Mouse (Mus musculus): Measurements from ENCODE around the gene Bcor. TPM values are rescaled to one million over a fixed set of nuclear protein-coding genes. Genes with fewer than 3 reads are reported as not detected.

Bcor gene
- total and polyA plus RNA-seq, 3 experiments: 44.6 to 88.7 (median 61.6) TPM

DNA sequence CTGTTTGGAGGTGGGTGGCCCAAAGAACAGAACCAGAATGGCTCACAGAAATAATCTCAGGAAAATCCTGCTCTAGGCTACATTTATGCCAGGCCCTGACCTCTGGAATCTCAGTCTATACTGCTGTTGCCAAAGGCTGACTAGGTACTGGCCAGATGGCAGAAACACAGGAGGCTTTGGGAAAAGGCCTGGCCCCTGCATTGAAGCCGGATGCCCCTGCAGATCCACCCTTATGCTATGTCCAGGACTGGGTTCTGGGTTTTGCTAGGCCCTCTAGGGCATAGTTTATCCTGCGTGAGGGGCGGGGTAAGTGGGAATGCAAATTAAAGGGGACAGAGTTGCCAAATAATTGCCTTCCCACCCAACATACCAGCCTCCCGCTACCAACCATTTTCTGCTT is 75.5 kb downstream of the Bcor start:
- Histone ChIP-seq H3K79me2 (ENCODE audit: control insufficient read depth, insufficient read depth, low read length, poor library complexity) (peaks cover 39% of the 10 kb centered on the region), H3K27me3 (ENCODE audit: control insufficient read depth in 1 of 2, insufficient read depth in 2 of 2, low read length in 2 of 2) (no peaks in the 10 kb centered on the region), H3K4me1 (ENCODE audit: control insufficient read depth in 1 of 2, insufficient read depth in 2 of 2, low read length in 2 of 2) (peaks cover 4 to 20% of the 10 kb centered on the region in 2 experiments), H3K9me3 (replicated peaks; ENCODE audit: insufficient read depth, low read length) (no peaks in the 10 kb centered on the region), H3K9ac (ENCODE audit: control insufficient read depth, low read depth, low read length, poor library complexity, severe bottlenecking) (no peak overlapping the region), H3K36me3 (ENCODE audit: control insufficient read depth in 1 of 2, insufficient read depth in 2 of 2, low read length in 2 of 2) (peaks cover 0 to 24% of the 10 kb centered on the region in 2 experiments; a peak in 2 of 4 replicates), H3K4me3 (ENCODE audit: control insufficient read depth in 1 of 2, insufficient read depth in 1 of 2, low read depth in 2 of 2, low read length in 2 of 2) (no peak overlapping the region), H3K27ac (ENCODE audit: control insufficient read depth, low read depth, low read length) (no peak overlapping the region)
- no peak for TF ChIP-seq RCOR1 (IDR thresholded peaks at IDR 0.05; ENCODE audit: low read depth, low read length)
- no peak for TF ChIP-seq POLR2AphosphoS2 (IDR thresholded peaks at IDR 0.05; ENCODE audit: low read length)
- TF ChIP-seq CHD2 (IDR thresholded peaks at IDR 0.05; ENCODE audit: low read length): no peak
- TF ChIP-seq SMC3 (IDR thresholded peaks at IDR 0.05; ENCODE audit: low read depth, low read length): no peak
- no peak for TF ChIP-seq POLR2A (IDR thresholded peaks at IDR 0.05; ENCODE audit: control insufficient read depth in 1 of 2, insufficient read depth in 1 of 2, low read depth in 1 of 2, low read length in 2 of 2, poor library complexity in 1 of 2)
- no peak for TF ChIP-seq JUND (IDR thresholded peaks at IDR 0.05; ENCODE audit: low read depth, low read length)
- TF ChIP-seq USF2 (IDR thresholded peaks at IDR 0.05; ENCODE audit: borderline replicate concordance in 1 of 2, insufficient read depth in 1 of 2, low read depth in 1 of 2, low read length in 2 of 2): no peak
- no peak for TF ChIP-seq RAD21 (IDR thresholded peaks at IDR 0.05; ENCODE audit: low read depth, low read length)
- TF ChIP-seq CHD1 (IDR thresholded peaks at IDR 0.05; ENCODE audit: low read depth, low read length): no peak
- TF ChIP-seq NELFE (IDR thresholded peaks at IDR 0.05; ENCODE audit: low read depth, low read length): no peak
- TF ChIP-seq ZNF384 (IDR thresholded peaks at IDR 0.05; ENCODE audit: low read depth, low read length): no peak
- TF ChIP-seq ZC3H11A (IDR thresholded peaks at IDR 0.05; ENCODE audit: low read depth, low read length): no peak
- TF ChIP-seq MEF2A (IDR thresholded peaks at IDR 0.05; ENCODE audit: extremely low read depth, insufficient replicate concordance, low read depth, low read length, poor library complexity, severe bottlenecking): no peak
- no peak for TF ChIP-seq MYB (IDR thresholded peaks at IDR 0.05; ENCODE audit: low read depth, low read length)
- no peak for TF ChIP-seq TBP (IDR thresholded peaks at IDR 0.05; ENCODE audit: low read depth, low read length)
- DNase-seq (ENCODE audit: low read depth, low spot score): no peak

DNA sequence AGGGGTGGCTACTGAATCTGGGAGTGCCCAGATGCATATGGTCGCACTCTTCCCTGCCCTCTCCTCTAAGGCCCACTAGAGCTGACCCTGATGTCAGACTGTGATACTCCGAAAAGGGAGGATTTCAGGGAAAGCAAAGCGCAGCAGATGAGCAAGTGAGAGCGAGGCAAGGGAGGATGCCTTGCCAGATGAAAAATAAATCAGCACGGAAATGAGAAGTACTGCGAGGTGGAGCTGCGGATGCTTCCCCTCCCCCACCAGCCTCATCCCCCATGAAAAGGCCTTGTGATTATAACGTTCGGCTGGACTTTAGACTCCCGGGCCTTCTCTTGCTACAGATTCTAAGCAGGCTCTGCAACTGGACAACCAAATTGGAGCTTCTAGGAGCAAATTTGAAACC is 76.5 kb downstream of the Bcor start:
- Histone ChIP-seq H3K4me3 (ENCODE audit: control insufficient read depth in 1 of 2, insufficient read depth in 1 of 2, low read depth in 2 of 2, low read length in 2 of 2) (no peak overlapping the region), H3K27me3 (ENCODE audit: control insufficient read depth in 1 of 2, insufficient read depth in 2 of 2, low read length in 2 of 2) (no peaks in the 10 kb centered on the region), H3K79me2 (ENCODE audit: control insufficient read depth, insufficient read depth, low read length, poor library complexity) (peaks cover 43% of the 10 kb centered on the region), H3K27ac (ENCODE audit: control insufficient read depth, low read depth, low read length) (no peak overlapping the region), H3K36me3 (ENCODE audit: control insufficient read depth in 1 of 2, insufficient read depth in 2 of 2, low read length in 2 of 2) (peaks cover 0 to 17% of the 10 kb centered on the region in 2 experiments; a peak in 2 of 4 replicates), H3K4me1 (ENCODE audit: control insufficient read depth in 1 of 2, insufficient read depth in 2 of 2, low read length in 2 of 2) (peaks cover 0 to 13% of the 10 kb centered on the region in 2 experiments; a peak in 3 of 4 replicates), H3K9me3 (replicated peaks; ENCODE audit: insufficient read depth, low read length) (no peaks in the 10 kb centered on the region), H3K9ac (ENCODE audit: control insufficient read depth, low read depth, low read length, poor library complexity, severe bottlenecking) (no peak overlapping the region)
- no peak for TF ChIP-seq UBTF (IDR thresholded peaks at IDR 0.05; ENCODE audit: borderline replicate concordance, insufficient read depth, low read depth, low read length)
- no peak for TF ChIP-seq TCF12 (IDR thresholded peaks at IDR 0.05; ENCODE audit: low read depth, low read length)
- TF ChIP-seq RAD21 (IDR thresholded peaks at IDR 0.05; ENCODE audit: low read depth, low read length): no peak
- no peak for TF ChIP-seq MAZ (IDR thresholded peaks at IDR 0.05; ENCODE audit: low read depth, low read length)
- no peak for TF ChIP-seq NRF1 (IDR thresholded peaks at IDR 0.05; ENCODE audit: insufficient read depth, low read depth, low read length, poor library complexity, severe bottlenecking)
- no peak for TF ChIP-seq GATA1 (IDR thresholded peaks at IDR 0.05; ENCODE audit: low read depth, low read length)
- no peak for TF ChIP-seq USF2 (IDR thresholded peaks at IDR 0.05; ENCODE audit: borderline replicate concordance in 1 of 2, insufficient read depth in 1 of 2, low read depth in 1 of 2, low read length in 2 of 2)
- TF ChIP-seq ETS1 (IDR thresholded peaks at IDR 0.05; ENCODE audit: low read depth, low read length): no peak
- no peak for TF ChIP-seq CTCF (IDR thresholded peaks at IDR 0.05 in 2 of 3, conservative IDR thresholded peaks at IDR 0.05 in 1 of 3; ENCODE audit: control insufficient read depth in 1 of 3, insufficient read depth in 1 of 3, low read depth in 2 of 3, low read length in 3 of 3, poor library complexity in 1 of 3, severe bottlenecking in 1 of 3)
- no peak for TF ChIP-seq POLR2AphosphoS5 (IDR thresholded peaks at IDR 0.05; ENCODE audit: borderline replicate concordance, low read depth, low read length)
- no peak for DNase-seq (ENCODE audit: low read depth, low spot score)
